Mouse (Mus musculus) hindbrain, embryonic 12.5 days (tissue): ENCODE measurements at regions not wholly inside any gene's neighbourhood (a gene's known extent, or its start where the extent isn't known, plus 50 kb on each side); places are given as distances from the start of the nearest gene placed in this dataset.

Experiments
- ATAC-seq: fragments of 200-750 bp; cut with Nextera tagmentation; 2 replicates; pipeline ENCODE4 v1.8.0; 2017; ENCODE audit warnings: moderate TSS enrichment; ENCODE audit not compliant: low FRiP score
- H3K27ac ChIP-seq: fragments of 300-500 bp; sonication (generic); 2 replicates; pipeline ENCODE4 v1.5.1; 2016; ENCODE audit warnings: mild to moderate bottlenecking
- H3K27me3 ChIP-seq: fragments of 300-500 bp; sonication (generic); 2 replicates; pipeline ENCODE4 v1.6.1; 2016; ENCODE audit warnings: mild to moderate bottlenecking
- H3K36me3 ChIP-seq: fragments of 300-500 bp; sonication (generic); 2 replicates; pipeline ENCODE4 v1.6.1; 2016; ENCODE audit warnings: mild to moderate bottlenecking
- H3K4me1 ChIP-seq: fragments of 300-500 bp; sonication (generic); 2 replicates; pipeline ENCODE4 v1.6.1; 2016
- H3K4me2 ChIP-seq: fragments of 300-500 bp; sonication (generic); replicated peaks from 2 replicates; pipeline ENCODE4 v1.6.1; 2016; ENCODE audit warnings: mild to moderate bottlenecking
- H3K4me3 ChIP-seq: fragments of 300-500 bp; sonication (generic); 2 replicates; pipeline ENCODE4 v1.5.1; 2016; ENCODE audit warnings: mild to moderate bottlenecking
- H3K9ac ChIP-seq: fragments of 300-500 bp; sonication (generic); 2 replicates; pipeline ENCODE4 v1.6.1; 2016; ENCODE audit warnings: mild to moderate bottlenecking, moderate library complexity
- H3K9me3 ChIP-seq: fragments of 300-500 bp; sonication (generic); replicated peaks from 2 replicates; pipeline ENCODE4 v1.6.1; 2016; ENCODE audit warnings: mild to moderate bottlenecking
- WGBS: fragments of 180-500 bp; shearing (Covaris S2); methylation state at CpG from one replicate; pipeline ENCODE4 v1.1.7; 2016; 5-methylcytosine and 5-hydroxymethylcytosine counted together

DNA sequence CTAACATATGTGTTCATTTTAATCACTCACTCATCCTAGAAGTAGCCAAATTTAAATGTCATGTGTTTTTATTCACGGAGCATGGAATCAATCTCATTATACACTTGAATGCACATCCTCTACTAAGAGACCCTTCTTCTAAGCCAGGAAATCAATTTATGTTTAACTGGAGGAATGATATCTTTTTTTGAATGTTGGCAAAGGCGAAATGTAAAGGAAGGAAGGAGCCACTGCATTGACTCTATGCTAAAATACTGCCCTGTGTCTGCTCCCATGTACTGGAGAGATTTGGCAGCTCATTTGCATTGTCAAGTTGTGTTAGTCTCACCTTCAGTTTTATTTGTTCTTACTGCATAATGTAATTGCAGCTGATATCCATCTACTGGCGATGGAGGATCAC is 412.0 kb upstream of the Cntn6 start:
- Histone ChIP-seq H3K9ac (no peak overlapping the region), H3K4me1 (no peaks in the 10 kb centered on the region), H3K4me2 (no peak overlapping the region), H3K27me3 (no peaks in the 10 kb centered on the region), H3K27ac (no peak overlapping the region), H3K36me3 (no peaks in the 10 kb centered on the region), H3K4me3 (no peak overlapping the region), H3K9me3 (no peaks in the 10 kb centered on the region)
- no peak for ATAC-seq
- WGBS, result 71% methylated on average over 3 of the region's 3 CpGs

- Histone ChIP-seq H3K4me2 (no peak overlapping the region), H3K27me3 (no peaks in the 10 kb centered on the region), H3K9ac (no peak overlapping the region), H3K4me3 (no peak overlapping the region), H3K9me3 (no peaks in the 10 kb centered on the region), H3K36me3 (no peaks in the 10 kb centered on the region), H3K4me1 (no peaks in the 10 kb centered on the region), H3K27ac (no peak overlapping the region)
- no peak for ATAC-seq
- 86% methylated on average over 2 of the region's 2 CpGs for WGBS
These were observed 410.3 kb upstream of the Cntn6 start for GRCm38 (mm10) chr6:104082242-104082641.

DNA sequence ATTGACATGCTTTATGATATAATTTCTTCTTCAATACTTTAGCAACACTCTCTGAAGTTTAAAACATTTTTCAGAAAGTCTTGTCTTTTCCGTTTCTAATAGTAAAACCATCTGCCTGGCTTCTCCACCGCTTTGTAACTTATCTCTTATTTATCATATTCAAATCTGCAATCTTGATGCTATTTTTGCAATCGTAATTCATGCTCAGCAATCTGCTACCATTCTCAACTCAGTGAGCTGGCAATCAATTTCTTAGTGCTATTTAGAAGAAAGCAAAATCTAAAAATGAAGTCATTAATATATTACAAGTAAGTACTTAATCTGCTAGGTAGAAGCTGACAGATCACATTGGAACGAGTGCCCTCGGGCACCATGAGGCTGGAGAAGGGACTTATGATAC is 384.2 kb upstream of the Cntn6 start:
- Histone ChIP-seq H3K27me3 (no peaks in the 10 kb centered on the region), H3K9me3 (no peaks in the 10 kb centered on the region), H3K27ac (no peak overlapping the region), H3K4me2 (no peak overlapping the region), H3K4me3 (no peak overlapping the region), H3K4me1 (no peaks in the 10 kb centered on the region), H3K36me3 (no peaks in the 10 kb centered on the region), H3K9ac (no peak overlapping the region)
- 79% methylated on average over 5 of the region's 5 CpGs for WGBS
- ATAC-seq, result no peak
